28 mouse cellular contexts compared by ENCODE assay signal in the genomic region with DNA sequence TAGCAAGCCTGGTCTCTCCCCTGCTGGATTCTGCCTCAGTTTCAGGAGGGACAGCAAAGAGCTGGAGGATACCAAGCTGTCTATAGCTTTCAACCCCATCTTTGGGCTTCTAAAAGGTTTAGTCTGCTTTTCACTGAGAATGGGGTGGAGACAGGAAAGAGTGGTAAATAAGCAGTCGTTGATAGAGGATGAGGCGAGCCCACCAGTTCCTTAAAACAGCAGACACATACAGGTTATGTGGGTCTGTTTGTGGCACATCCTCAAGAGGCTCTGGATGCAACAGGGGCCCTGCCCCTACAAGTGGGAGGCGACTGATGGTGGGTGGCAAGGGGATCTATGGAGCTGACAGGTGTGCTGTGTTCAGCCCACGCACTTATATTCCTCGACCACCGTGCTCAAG. TPM values are rescaled to one million over a fixed set of nuclear protein-coding genes. Genes with fewer than 3 reads are reported as not detected.
DNase-seq lines count a peak whose midpoint lies in the region; ATAC-seq and TF ChIP-seq lines count a peak whose summit lies in the region.
"Had no signal": no experiment of that assay in that cellular context is flagged by ENCODE, and none has a peak within 500 bp of the region (broad histone marks: within the 10 kb centered on the region; RNA-seq: fewer than 3 reads in every experiment).

No protein-coding gene starts in this region.

- no peak for TF ChIP-seq CTCF in bone marrow, adult 2 months (IDR thresholded peaks at IDR 0.05; ENCODE audit: control insufficient read depth, insufficient read depth, low read length)

- WGBS in bone marrow, adult 2 months, result 6% methylated on average over 6 of the region's 6 CpGs
- 83% methylated on average over 6 of the region's 6 CpGs for WGBS in midbrain, embryonic 16.5 days
- 72% methylated on average over 6 of the region's 6 CpGs for WGBS in kidney, embryonic 14.5 days
- WGBS in hindbrain, embryonic 13.5 days, result 90% methylated on average over 6 of the region's 6 CpGs

- H3K4me1 ChIP-seq in bone marrow, adult 2 months (ENCODE audit: control insufficient read depth, insufficient read depth, low read length), result peaks cover 9% of the 10 kb centered on the region
- peaks cover 98% of the 10 kb centered on the region for H3K4me1 ChIP-seq in megakaryocyte, embryonic 14.5 days
- H3K4me1 ChIP-seq in midbrain, embryonic 16.5 days (ENCODE audit: control insufficient read depth, insufficient read depth, low read length), result no peaks in the 10 kb centered on the region
- no peaks in the 10 kb centered on the region for H3K4me1 ChIP-seq in kidney, embryonic 14.5 days (ENCODE audit: control insufficient read depth, insufficient read depth, low read length)
- H3K4me1 ChIP-seq in hindbrain, embryonic 13.5 days (replicated peaks), result 0 out of 2 replicates have a peak, but pooled peaks cover 2% of the 10 kb centered on the region
- H3K4me1 ChIP-seq: limb, embryonic 15.5 days; neural tube, embryonic 12.5 days had no signal

- no peak overlapping the region for H3K4me2 ChIP-seq in midbrain, embryonic 16.5 days (ENCODE audit: low read length)
- H3K4me2 ChIP-seq in kidney, embryonic 14.5 days (replicated peaks; ENCODE audit: low read depth, low read length), result no peak overlapping the region
- H3K4me2 ChIP-seq in hindbrain, embryonic 13.5 days, result no peak overlapping the region
- H3K4me2 ChIP-seq: heart, embryonic 15.5 days; limb, embryonic 15.5 days; neural tube, embryonic 12.5 days had no signal

- no peak for ATAC-seq in midbrain, embryonic 16.5 days
- ATAC-seq in kidney, embryonic 14.5 days (ENCODE audit: low FRiP score, low TSS enrichment), result no peak
- ATAC-seq in hindbrain, embryonic 13.5 days (ENCODE audit: low FRiP score), result no peak
- ATAC-seq: forebrain, postnatal 0 days; hindbrain, postnatal 0 days; intestine, embryonic 16.5 days had no signal

- no peak overlapping the region for H3K9ac ChIP-seq in midbrain, embryonic 16.5 days (ENCODE audit: low read depth, low read length)
- H3K9ac ChIP-seq in kidney, embryonic 14.5 days (ENCODE audit: low read depth, low read length), result no peak overlapping the region
- H3K9ac ChIP-seq in hindbrain, embryonic 13.5 days, result no peak overlapping the region
- H3K9ac ChIP-seq: forebrain, postnatal 0 days; heart, embryonic 15.5 days; limb, embryonic 15.5 days; neural tube, embryonic 12.5 days had no signal

- peaks cover 27% of the 10 kb centered on the region for H3K36me3 ChIP-seq in megakaryocyte, embryonic 14.5 days (replicated peaks; ENCODE audit: low read length)
- H3K36me3 ChIP-seq in midbrain, embryonic 16.5 days (ENCODE audit: control insufficient read depth, insufficient read depth, low read length), result no peaks in the 10 kb centered on the region
- no peaks in the 10 kb centered on the region for H3K36me3 ChIP-seq in kidney, embryonic 14.5 days (ENCODE audit: control insufficient read depth, insufficient read depth, low read length)
- no peaks in the 10 kb centered on the region for H3K36me3 ChIP-seq in hindbrain, embryonic 13.5 days
- H3K36me3 ChIP-seq: forebrain, embryonic 10.5 days; heart, embryonic 15.5 days; limb, embryonic 15.5 days; neural tube, embryonic 12.5 days had no signal

- H3K9me3 ChIP-seq in megakaryocyte, embryonic 14.5 days, result no peaks in the 10 kb centered on the region
- H3K9me3 ChIP-seq in midbrain, embryonic 16.5 days (replicated peaks; ENCODE audit: control insufficient read depth, low read length, poor library complexity, severe bottlenecking), result no peaks in the 10 kb centered on the region
- H3K9me3 ChIP-seq in kidney, embryonic 14.5 days (ENCODE audit: control insufficient read depth, low read length), result no peaks in the 10 kb centered on the region
- H3K9me3 ChIP-seq in hindbrain, embryonic 13.5 days, result no peaks in the 10 kb centered on the region
- H3K9me3 ChIP-seq: forebrain, embryonic 10.5 days; heart, embryonic 15.5 days; limb, embryonic 15.5 days; neural tube, embryonic 12.5 days had no signal

- TF ChIP-seq POLR2A in bone marrow, adult 2 months (IDR thresholded peaks at IDR 0.05; ENCODE audit: borderline replicate concordance, control insufficient read depth, low read depth, low read length), result no peak

- H3K27me3 ChIP-seq in megakaryocyte, embryonic 14.5 days (replicated peaks), result no peaks in the 10 kb centered on the region
- no peaks in the 10 kb centered on the region; the same call in 1 of the 2 replicates for H3K27me3 ChIP-seq in midbrain, embryonic 16.5 days (ENCODE audit: control insufficient read depth, insufficient read depth, low read depth, low read length)
- H3K27me3 ChIP-seq in kidney, embryonic 14.5 days (ENCODE audit: control insufficient read depth, insufficient read depth, low read length), result no peaks in the 10 kb centered on the region
- H3K27me3 ChIP-seq in hindbrain, embryonic 13.5 days, result no peaks in the 10 kb centered on the region
- H3K27me3 ChIP-seq: heart, embryonic 15.5 days; limb, embryonic 15.5 days; neural tube, embryonic 12.5 days had no signal

- DNase-seq in thymus, postnatal 25 days, result peak; percentile 17
- DNase-seq in thymus, postnatal 10 days (ENCODE audit: low spot score in 2 of 2), result no peak
- DNase-seq: adrenal gland, postnatal 36 days; cerebellum, adult 11-12 months; cerebellum, postnatal 10 days; forebrain, postnatal 0 days; gastrocnemius, postnatal 36 days; heart, postnatal 4 days; kidney, postnatal 4 days; layer of hippocampus, adult 9-11 months; left cerebral cortex, postnatal 4 days; lung, adult 2 months; lung, postnatal 14 days; midbrain, embryonic 14.5 days; right cerebral cortex, postnatal 25 days had no signal

- peak overlapping the region; percentile 51 for H3K27ac ChIP-seq in bone marrow, adult 2 months (ENCODE audit: control insufficient read depth, insufficient read depth, low read depth, low read length, poor library complexity)
- H3K27ac ChIP-seq in midbrain, embryonic 16.5 days (ENCODE audit: low read length), result no peak overlapping the region
- H3K27ac ChIP-seq in kidney, embryonic 14.5 days (ENCODE audit: low read depth, low read length), result no peak overlapping the region
- H3K27ac ChIP-seq in hindbrain, embryonic 13.5 days, result no peak overlapping the region
- H3K27ac ChIP-seq: forebrain, embryonic 10.5 days; hindbrain, postnatal 0 days; limb, embryonic 15.5 days; neural tube, embryonic 12.5 days had no signal

- H3K4me3 ChIP-seq in bone marrow, adult 2 months (replicated peaks; ENCODE audit: control insufficient read depth, low read depth, low read length), result no peak overlapping the region
- peak overlapping the region; percentile 88 for H3K4me3 ChIP-seq in megakaryocyte, embryonic 14.5 days (replicated peaks)
- H3K4me3 ChIP-seq in midbrain, embryonic 16.5 days (ENCODE audit: low read depth, low read length), result no peak overlapping the region
- H3K4me3 ChIP-seq in kidney, embryonic 14.5 days (ENCODE audit: low read length), result no peak overlapping the region
- H3K4me3 ChIP-seq in hindbrain, embryonic 13.5 days, result no peak overlapping the region
- H3K4me3 ChIP-seq: forebrain, embryonic 10.5 days; heart, embryonic 15.5 days; limb, embryonic 15.5 days; neural tube, embryonic 12.5 days had no signal

RNA-seq across cellular contexts. Expression of a gene that starts 3.8 kb away (rescaled TPM):
- 2.8 and 3.1 TPM in 2 replicates for polyA plus RNA-seq in bone marrow, adult 2 months (2011; ENCODE audit: insufficient read depth, insufficient read length, low replicate concordance, missing spikeins)
- polyA plus RNA-seq in megakaryocyte, embryonic 14.5 days (2012; ENCODE audit: insufficient read depth, low replicate concordance), result 0.51 TPM in 1 of 2 replicates, not detected in the other
- polyA plus RNA-seq in midbrain, embryonic 16.5 days (2015; fragmentation: Nextera tagmentation; extraction: Ambion mirVana), result 2.4 and 2.5 TPM in 2 replicates
- not detected in 2 replicates for polyA plus RNA-seq in kidney, embryonic 14.5 days (2014; fragmentation: Nextera tagmentation; extraction: Ambion mirVana)
- polyA plus RNA-seq in hindbrain, embryonic 13.5 days (2015; fragmentation: Nextera tagmentation; extraction: Ambion mirVana), result 1.7 and 2.3 TPM in 2 replicates
- polyA plus RNA-seq: embryonic facial prominence, embryonic 11.5 days; stomach, embryonic 14.5 days had no signal

RNA-seq across cellular contexts. Expression of a gene that starts 22.3 kb away (rescaled TPM):
- polyA plus RNA-seq in bone marrow, adult 2 months (2011; ENCODE audit: insufficient read depth, insufficient read length, low replicate concordance, missing spikeins), result 4.4 and 21.7 TPM in 2 replicates
- polyA plus RNA-seq in megakaryocyte, embryonic 14.5 days (2012; ENCODE audit: insufficient read depth, low replicate concordance), result 17.2 and 46.5 TPM in 2 replicates
- polyA plus RNA-seq in midbrain, embryonic 16.5 days (2015; fragmentation: Nextera tagmentation; extraction: Ambion mirVana), result 43.4 and 50.2 TPM in 2 replicates
- polyA plus RNA-seq in kidney, embryonic 14.5 days (2014; fragmentation: Nextera tagmentation; extraction: Ambion mirVana), result 18.2 and 32.4 TPM in 2 replicates
- polyA plus RNA-seq in hindbrain, embryonic 13.5 days (2015; fragmentation: Nextera tagmentation; extraction: Ambion mirVana), result 38.4 and 38.8 TPM in 2 replicates

RNA-seq across cellular contexts. Expression of a gene that starts 41.2 kb away (rescaled TPM):
- 18.7 and 63.0 TPM in 2 replicates for polyA plus RNA-seq in bone marrow, adult 2 months (2011; ENCODE audit: insufficient read depth, insufficient read length, low replicate concordance, missing spikeins)
- polyA plus RNA-seq in megakaryocyte, embryonic 14.5 days (2012; ENCODE audit: insufficient read depth, low replicate concordance), result 111 and 126 TPM in 2 replicates
- polyA plus RNA-seq in midbrain, embryonic 16.5 days (2015; fragmentation: Nextera tagmentation; extraction: Ambion mirVana), result 0.56 and 0.64 TPM in 2 replicates
- 2.9 and 3.8 TPM in 2 replicates for polyA plus RNA-seq in kidney, embryonic 14.5 days (2014; fragmentation: Nextera tagmentation; extraction: Ambion mirVana)
- polyA plus RNA-seq in hindbrain, embryonic 13.5 days (2015; fragmentation: Nextera tagmentation; extraction: Ambion mirVana), result 1.3 and 1.6 TPM in 2 replicates
